Mouse (Mus musculus): Measurements from ENCODE around the gene F3. TPM values are rescaled to one million over a fixed set of nuclear protein-coding genes. Genes with fewer than 3 reads are reported as not detected.

F3 gene
- polyA plus RNA-seq, 1 experiment from 2014 or later = 49.3 TPM

Other genes starting within 250 kb of the F3 start
- 4.4 and 6.2 TPM in 2 replicates for gene Slc44a3, start 191.1 kb upstream of the F3 start, polyA plus RNA-seq (2015; fragmentation: Nextera tagmentation; extraction: Ambion mirVana)
- not detected in 2 replicates for gene 4930432M17Rik, start 52.8 kb upstream of the F3 start, polyA plus RNA-seq (2015; fragmentation: Nextera tagmentation; extraction: Ambion mirVana)
- gene Abcd3, start 91.8 kb downstream of the F3 start, polyA plus RNA-seq (2015; fragmentation: Nextera tagmentation; extraction: Ambion mirVana) = 58.6 and 62.6 TPM in 2 replicates
- gene Arhgap29, start 229.0 kb downstream of the F3 start, polyA plus RNA-seq (2015; fragmentation: Nextera tagmentation; extraction: Ambion mirVana) = 45.1 and 47.8 TPM in 2 replicates

Measured in embryonic facial prominence, embryonic 15.5 days (tissue).